Comparison of ENCODE assay signal across 10 mouse cellular contexts in the genomic region with DNA sequence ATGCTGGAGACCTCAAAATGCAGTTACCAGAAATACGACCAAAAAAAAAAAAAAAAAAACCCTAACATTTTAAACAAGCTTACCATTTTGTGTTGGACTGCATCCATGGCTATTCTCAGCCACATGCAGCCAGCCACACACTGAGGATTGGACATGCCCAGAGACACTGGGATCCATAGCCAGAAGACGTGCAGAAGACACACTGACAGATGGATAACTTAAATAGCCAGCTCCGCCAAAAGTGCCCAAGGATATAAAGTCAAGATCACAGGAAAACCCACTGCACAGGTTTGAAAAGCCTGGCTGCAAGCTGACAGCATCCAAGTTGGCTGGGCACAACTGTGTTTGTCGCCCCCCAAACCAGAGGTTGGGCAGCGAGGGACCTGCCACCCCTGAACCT. TPM values are rescaled to one million over a fixed set of nuclear protein-coding genes. Genes with fewer than 3 reads are reported as not detected.
"Had no signal": no experiment of that assay in that cellular context is flagged by ENCODE, and none has a peak within 500 bp of the region (broad histone marks: within the 10 kb centered on the region; RNA-seq: fewer than 3 reads in every experiment).

No protein-coding gene starts in this region.

- DNase-seq: kidney, adult 8-10 months; kidney, postnatal 25 days; layer of hippocampus, adult 9-11 months; layer of hippocampus, postnatal 36 days; liver; liver, embryonic 13.5 days; liver, postnatal 0 days; lung, postnatal 14 days; thymus, postnatal 4 days had no signal

RNA-seq across cellular contexts. Expression of a gene that starts 22.2 kb away (rescaled TPM):
- total RNA-seq: midbrain, postnatal 0 days had no signal
